Mouse (Mus musculus): ENCODE results near the gene Exosc1.
"Not testable (repeated sequence)": the region's sequence is repeated elsewhere in the genome, so short reads cannot be mapped to it uniquely, and the experiment has no call there.

The Exosc1 gene

DNA sequence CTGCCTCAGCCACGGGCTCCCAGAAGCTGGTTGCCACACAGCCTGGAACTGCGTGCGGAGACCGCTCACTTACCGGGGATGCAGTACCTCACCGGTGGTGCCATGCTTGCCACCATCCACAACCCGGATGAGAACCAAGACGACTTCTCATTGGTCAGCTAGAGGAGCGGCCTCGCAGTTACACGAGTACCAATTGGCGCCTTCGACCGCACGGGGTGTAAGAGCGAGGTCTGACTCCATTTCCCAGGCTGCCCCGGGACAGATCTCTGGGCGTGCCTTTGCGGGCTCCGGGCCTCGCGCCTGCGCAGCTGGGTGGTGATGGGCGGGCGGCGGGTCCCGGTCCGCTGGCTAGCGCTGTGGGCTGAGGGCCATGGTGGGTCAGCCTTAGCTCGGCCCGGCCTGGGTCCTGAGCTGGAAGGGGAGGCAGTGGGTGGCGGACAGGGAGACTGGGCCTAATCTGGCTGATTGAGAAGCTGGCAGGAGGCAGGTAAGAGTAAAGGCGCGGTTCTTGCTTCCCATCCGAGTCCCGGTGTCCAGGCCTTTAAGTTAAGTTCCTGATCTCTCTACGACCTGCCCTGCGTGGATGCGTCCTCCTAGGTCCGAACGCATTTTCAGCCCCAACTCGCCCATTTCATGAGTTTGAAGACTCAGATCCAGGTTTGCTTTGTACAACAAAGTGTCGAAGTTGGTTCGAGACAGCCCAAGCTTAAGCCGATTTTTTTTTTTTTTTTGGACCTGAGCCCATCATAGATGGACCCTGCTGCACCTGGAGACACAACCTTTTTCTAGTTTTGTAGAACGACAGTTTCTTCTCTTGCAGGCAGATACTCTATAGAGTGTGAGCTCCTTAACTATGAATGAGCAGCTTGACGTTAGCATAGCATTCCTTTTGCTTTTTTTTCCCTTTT, at the start of gene Exosc1, which contains the start of gene Zdhhc16:
Gene Exosc1 (minus strand): TSS at position 245 of the 908 bp plus-strand sequence.
Gene Zdhhc16 (plus strand): TSS at position 302 of the 908 bp plus-strand sequence.
- DNase-seq (ENCODE audit: extremely low spot score), result peak; percentile 99

DNA sequence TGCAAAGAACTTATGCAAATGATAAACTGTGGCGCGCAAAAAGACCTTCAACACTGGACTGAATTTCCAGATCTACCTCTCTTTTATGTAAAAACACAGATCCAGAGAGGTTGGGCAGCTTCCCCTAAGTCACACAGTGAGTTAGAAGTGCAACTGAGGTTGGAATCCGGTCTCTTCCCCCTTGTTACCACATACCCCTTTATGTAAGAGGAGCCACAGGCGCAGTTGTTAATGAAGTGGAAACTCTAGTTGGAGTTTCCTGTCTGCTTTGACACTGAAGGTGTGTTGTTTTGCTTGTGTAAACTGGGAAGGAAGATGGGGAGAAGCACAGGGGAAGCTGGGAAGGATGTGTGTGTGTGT, 49.5 kb upstream of the Exosc1 start:
- DNase-seq (ENCODE audit: extremely low spot score), result no peak

DNA sequence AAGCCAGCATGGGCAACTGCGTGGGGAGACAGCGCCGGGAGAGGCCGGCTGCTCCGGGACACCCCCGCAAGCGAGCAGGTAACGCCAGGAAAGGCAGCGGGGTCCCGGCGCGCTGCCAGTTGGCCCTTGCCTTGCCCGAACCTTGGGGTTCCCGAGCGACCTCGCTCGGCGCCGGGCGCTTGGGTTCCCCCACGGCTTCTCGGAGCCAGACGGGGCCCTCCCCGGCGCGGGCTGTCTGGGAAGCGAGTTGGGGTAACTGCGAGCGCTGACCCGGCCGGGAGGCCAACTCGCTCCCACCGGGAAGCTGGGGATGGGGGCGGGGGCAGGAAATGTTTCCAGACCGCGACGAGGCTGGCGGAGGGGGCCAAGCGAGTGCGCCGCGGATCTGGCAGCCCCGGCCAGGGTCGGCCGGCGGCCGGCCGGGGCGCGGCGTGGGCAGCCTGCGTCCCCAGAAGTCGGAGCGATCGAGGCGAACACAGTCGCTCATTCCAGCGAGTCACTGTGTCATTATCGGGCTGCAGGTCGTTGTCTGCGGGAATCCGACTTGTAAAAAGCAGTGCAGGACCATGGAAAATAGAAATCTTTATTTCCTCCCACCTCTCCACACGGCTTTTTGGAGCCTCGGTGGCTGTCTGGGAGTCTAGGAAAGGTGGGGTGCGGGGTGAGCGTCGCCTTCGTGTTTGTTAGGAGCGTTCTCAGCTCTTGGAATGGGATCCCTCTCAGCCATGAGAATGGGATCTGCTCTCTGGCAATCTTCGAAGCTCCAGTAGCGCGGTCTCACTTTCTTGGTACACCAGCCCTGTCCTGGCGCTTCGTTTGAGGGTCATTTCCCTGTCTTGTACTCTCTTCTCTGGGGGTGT, 48.9 kb upstream of the Exosc1 start:
- peak; percentile 52 for DNase-seq (ENCODE audit: extremely low spot score)

DNA sequence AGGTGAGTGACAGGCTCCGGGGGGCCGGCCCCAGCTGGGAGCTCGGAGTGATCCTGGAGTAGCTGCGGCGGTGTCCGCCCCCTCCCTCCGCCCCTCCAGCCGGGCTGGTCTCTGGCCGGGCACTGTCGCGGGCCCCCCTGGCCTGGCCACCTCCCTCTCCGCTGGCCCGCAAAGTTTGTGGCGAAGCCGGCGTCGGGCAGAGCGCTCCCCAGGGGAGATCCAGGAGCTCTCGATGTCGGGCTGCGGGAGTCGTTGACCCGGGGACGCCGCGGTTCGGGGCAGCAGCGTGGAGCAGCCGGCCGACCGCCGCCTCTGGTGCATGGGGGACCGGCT, 48.3 kb upstream of the Exosc1 start, which contains the start of gene Ubtd1:
Gene Ubtd1 (plus strand): TSS at position 169 of the 333 bp plus-strand sequence.
- no peak for DNase-seq (ENCODE audit: extremely low spot score)

DNA sequence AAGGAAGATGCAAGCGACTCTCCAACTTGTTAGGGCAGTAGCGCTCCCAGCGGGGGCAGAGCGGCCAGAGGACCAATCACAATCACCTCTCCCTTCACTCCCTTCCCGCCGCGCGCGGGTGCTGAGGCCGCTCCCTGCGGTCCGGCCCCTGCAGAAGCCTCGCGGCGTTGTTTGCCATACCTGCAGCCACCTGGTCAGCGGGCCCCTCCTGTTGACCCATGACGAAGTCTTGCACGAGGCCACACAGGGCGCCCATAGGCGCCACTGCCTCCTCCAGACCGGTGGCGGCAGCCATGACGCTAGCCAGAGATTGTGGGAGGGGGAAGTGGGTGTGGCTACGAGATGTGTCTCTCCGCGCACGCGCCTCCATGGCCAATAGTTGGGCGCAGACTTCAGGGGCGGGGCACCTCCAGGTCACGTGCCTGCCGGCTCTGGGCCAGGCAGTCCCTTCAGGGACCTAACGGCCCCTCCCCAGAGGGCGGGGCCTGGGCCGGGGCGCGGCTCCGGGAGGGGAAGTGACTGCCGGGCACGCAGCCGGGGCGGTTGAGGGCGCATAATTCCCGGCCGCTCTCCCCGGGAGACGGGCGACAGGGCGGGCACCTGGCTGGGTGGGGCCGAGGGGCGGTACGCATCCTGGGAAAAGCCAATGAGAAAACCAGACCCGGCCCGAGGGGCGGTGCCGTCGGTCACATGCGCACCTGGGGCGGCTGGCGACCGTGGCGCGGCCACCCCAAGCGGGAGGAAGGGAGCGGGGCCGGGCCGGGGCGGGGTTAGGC, 47.8 kb upstream of the Exosc1 start, which contains the start of gene Mms19:
Gene Mms19 (minus strand): TSS at position 339 of the 776 bp plus-strand sequence.
- peak; percentile 99 for DNase-seq (ENCODE audit: extremely low spot score)

DNA sequence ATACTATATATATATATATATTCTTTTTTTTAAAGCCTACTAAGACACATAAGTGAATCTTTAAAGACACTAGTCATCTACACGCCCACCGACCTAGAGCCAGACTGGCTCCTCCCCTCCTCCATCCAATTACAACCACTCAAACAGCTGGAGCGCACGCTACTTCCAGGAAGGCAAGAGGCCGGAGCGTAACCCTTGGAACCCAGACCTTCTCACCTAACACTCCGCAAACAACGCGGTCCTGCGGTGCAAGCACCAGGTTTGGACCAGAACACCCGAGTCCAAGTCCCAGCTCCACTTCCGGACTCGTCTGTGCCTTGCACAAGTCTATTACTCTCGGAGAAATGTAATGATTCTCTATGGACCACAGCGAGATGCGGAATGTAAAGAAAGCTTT, 47.2 kb upstream of the Exosc1 start:
- DNase-seq (ENCODE audit: extremely low spot score), result no peak

DNA sequence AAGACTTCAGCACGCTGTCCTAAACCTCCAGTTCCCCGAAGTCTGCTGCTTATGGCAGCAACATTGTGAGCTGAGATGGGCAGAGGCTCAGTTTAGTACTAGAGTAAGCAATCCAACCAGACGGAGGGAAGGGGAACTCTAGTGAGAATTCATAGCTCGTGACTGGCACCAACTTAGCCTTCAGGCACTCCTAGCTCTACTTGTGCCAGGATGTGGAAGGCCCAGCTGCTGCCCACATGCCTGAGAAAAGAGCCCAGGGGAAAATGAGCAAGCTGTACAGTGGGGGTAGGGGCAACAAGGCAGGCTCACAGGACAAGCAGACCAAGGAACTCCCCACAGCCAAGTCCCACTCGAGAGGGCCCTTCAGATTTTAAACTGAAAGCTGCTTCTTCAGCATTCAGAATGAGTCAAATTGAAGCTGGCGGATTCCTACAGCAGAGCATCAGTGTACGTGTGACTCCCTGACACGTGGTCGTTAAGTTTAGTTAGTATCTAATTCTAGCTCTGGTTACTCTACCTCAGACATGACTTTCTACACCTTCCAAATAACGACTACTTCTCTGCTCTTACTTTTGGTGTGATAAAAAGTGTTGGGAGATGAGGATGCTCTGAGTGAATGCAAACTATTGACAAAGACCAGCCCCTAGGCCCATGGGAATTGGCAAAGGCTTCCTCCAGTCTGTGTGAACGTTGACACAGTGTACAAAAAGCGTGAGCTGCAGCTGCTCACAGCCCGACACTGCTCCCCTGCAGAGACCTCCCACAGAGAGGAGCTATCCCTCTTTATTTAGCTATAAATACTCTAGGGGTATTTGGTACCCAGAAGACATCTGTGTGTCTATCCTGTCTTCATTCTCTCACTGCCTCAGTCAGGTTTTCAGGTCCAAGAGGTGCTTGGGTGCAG, 40.9 kb upstream of the Exosc1 start:
- no peak for DNase-seq (ENCODE audit: extremely low spot score)

DNA sequence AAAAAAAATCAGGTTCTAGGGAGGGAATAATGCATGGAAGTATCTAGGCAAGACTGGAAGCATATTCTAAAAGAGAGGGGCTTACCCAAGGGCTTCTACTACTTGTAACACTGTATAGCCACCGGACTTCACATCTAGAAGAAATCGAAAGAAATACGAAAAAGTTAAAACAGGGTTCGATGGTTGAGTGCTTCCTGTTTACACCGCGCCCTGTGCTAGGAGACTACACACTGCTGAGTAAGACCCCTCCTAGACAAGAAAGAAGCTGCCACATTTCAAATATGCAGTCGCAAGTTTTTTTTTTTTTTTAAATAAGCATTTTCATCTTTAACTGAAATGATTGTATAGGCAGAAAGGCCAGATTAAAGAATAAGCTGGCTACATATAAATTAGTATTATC, 36.4 kb upstream of the Exosc1 start:
- no peak for DNase-seq (ENCODE audit: extremely low spot score)

DNA sequence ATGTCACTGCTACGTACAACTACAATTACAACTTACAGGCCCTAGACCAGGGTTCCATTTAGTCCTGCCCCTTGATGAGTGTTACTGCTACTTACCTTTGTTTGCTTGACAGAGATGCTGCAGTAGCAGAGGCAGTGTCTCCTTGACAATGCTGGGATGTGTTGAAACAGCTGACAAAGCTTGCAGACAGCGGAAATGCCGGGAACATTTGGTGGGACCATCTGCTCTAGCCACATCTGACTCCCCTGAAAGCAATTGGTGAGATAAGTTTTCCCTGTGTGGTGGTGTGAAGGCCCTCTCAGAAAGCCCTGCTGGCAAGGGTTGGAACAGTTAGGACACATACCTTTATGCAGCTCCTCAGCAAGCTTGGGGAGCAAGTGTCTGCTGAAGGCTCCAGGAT, 20.4 kb upstream of the Exosc1 start:
- DNase-seq (ENCODE audit: extremely low spot score), result no peak

DNA sequence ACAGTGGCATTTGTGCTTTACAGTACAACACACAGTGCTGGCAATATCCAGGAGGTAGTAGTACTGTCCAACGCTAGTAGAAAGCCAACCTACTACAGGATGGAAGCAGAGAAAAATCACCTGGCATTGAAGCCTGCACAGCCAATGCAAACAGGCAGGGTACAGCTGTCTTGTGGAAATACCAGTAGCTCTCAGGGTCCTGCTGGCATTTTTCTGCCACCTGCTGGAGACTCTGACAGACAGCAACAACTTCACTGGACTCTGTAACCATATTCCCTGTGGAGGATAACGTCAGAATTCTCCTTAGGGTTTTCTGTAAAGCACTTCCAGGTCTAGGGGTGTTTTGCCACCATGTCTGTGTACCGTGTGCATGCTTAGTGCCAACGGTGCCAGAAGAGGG, 19.1 kb upstream of the Exosc1 start:
- no peak for DNase-seq (ENCODE audit: extremely low spot score)

DNA sequence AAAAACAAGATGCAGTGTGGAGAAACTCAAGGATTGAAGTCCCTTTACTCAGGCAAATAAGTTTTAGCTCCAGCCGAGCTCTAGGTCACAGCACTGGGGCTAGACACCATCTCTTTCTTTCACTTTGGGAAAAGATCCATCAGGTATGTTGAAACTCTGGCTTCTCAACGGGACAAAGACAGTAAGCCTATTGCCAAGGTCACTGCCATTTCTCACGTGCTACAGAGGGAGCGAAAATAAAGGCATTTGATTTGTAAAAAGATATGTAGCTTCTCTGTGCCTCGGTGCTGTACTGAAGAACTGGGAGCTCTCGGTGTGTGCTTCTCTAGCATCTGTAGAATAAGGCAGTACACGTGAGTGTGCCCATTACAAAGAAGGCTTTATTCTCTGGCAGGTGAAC, 10.6 kb upstream of the Exosc1 start:
- no peak for DNase-seq (ENCODE audit: extremely low spot score)

DNA sequence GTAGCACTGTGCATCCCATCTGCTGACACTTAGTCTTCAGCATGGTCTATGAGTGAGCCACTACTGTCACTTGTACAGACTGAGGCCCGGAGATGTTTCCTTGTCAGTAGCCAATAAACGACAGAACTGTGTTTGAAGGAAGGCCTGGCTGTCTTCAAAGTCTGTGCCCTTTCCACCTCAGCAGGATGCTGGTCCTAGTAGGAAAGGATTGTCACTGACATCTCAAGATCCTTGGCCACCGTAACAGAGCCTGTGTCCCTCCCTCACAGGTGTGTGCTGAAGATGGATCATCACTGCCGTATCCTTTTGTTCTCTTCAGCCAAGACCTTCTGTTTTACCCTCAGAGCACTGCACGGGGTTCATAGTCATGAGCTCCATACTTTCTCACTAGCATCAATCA, 5.3 kb upstream of the Exosc1 start:
- no peak for DNase-seq (ENCODE audit: extremely low spot score)

DNA sequence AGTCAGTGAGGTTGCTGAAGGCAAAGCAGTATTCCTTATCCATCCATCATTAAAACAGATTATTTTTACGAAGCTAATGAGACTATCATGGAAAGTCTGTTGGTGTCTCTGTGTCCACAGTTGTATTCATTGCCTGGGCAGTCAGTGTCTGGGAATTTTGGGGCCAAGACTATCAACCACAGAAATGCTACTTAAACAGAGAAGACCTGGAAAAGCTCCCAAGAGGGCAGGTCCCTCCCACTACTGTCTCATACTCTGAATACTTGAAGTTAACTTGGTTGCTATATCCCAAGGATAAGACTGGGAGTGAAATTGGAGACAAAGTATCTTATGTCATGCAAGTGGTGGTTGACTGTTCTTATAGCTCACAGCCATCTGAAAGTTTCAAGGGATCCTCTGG, 2.7 kb upstream of the Exosc1 start:
- no peak for DNase-seq (ENCODE audit: extremely low spot score)

DNA sequence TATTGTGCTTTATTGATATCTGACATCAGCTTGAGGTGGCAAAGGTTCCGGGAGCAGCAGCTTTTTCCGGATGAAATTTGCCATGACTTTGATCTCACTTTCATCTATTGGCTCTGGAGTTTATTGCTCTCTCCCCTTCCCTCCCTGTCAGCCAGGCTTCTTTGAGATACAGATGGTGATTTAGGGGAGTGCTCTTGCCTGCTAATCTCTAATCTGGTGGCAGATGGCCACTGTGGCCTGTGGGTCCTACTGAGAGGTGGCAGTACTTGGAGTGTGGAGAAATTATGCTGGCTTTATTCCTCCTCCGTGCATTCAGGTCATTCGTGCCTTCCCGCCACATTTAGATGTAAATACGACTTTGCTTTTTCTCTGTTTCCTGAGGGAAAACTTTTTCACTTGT, 901 bp upstream of the Exosc1 start:
- no peak for DNase-seq (ENCODE audit: extremely low spot score)

DNA sequence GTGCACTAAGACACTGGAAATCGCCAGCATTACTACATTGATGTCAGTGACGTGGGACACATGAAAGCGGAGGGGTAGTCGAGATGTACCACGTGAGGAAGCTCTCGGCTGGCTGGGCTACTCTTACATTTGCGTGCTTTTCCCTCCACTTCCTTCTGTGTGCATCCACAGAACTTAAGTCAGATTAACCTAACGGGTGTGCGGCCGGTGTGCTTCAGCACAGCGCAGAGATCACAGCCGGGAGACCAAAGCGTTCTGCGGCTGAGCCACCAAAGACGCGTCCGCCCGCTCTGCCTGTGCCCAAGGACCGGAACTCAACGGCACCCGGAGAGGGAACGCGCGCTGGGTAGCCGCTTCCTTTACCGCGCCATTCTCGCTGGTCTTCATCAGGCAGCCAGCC, 537 bp downstream of the Exosc1 start:
- DNase-seq (ENCODE audit: extremely low spot score), result no peak

DNA sequence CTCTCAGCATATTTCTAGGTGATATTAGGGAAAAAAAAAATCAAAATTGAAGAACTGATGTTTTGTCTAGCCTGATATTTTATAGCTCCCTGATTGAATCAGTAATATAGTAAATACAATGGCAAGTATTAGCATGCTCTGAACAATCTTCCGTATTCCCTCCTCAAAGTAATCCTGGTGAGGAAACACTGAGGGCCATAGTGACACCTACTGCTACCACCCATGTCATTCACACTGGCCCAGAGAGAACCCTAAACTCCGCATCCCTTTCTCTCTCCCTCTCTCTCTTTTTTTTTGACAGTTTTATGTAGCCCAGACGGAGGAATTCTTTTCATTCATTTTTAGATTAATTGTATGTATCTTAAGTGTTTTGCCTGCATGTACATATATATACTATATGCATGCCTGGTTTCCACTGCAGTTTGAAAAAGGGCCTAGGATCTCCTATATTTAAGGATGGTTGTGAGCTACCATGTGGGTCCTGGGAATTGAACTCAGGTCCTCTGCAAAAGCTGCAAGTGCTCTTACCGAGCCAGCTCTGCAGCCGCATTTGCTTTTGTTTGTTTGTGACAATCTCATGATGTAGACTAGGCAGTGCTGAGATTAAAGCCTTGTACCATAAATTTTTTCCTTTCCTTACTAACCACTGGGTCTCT, 12.7 kb downstream of the Exosc1 start:
- no peak for DNase-seq (ENCODE audit: extremely low spot score)

DNA sequence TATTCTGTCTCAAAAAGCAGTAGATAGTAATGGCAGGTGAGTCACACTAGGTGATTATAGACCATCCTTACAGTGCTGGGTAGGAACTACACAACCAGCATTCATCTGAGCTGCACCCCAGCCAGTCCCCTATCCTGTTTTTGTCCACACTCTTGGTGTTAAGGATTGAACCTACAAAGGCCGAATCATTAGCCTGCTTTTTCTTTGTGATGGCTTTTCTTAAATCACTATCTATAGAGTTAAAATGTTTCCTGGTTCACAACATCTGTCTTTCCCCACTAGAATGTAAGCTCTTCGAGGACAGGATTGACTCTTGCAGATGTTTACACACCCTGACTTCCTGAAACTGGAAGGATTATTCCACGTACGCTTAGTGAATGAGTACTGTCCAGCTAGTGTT, 13.8 kb downstream of the Exosc1 start:
- DNase-seq (ENCODE audit: extremely low spot score), result no peak

DNA sequence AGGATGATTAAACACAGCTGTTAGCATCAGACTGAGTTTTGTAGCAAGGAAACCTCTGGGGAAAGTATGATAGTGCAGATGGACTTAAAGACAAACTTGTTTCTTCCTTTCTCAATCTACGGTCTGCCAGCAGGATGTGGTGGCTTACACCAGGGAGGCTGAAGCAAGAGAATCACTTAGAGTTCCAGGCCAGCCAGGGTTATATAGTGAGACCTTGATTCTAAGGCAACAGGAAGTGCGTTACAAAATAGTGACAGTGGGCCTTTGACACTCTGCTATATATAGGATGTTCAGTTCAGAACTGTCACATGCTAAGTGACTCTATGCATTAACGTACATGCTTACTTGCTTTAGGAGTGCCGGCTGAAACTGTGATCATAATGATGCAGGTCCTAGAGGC, 16.4 kb downstream of the Exosc1 start:
- no peak for DNase-seq (ENCODE audit: extremely low spot score)

DNA sequence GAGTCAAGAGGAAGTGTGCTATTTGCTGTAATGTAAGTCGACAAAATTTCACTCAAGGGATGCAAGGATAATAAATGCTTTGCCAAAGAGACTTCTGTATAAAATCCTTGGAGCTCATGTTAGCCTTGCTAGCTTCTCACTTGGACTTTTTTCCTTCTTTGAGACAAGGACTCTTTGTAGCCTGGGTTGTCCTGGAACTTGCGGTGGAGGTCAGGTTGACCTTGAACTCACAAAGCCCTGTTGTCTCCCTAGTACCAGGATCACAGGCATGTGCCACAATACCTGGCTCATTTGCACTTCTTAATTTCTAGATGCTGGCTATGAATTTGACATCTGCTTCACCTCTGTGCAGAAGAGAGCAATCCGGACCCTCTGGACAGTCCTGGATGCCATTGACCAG, 17.9 kb downstream of the Exosc1 start:
- DNase-seq (ENCODE audit: extremely low spot score), result no peak

DNA sequence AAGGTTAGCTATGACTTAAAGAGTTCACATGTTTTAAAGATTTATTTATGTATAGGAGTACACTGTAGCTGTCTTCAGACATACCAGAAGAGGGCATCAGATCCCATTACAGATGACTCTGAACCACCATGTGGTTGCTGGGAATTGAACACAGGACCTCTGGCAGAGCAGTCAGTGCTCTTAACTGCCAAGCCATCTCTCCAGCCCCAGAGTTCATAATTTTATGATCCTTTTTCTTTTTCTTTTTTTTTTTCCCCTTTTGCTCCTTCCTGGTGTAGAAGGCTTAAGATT, 18.7 kb downstream of the Exosc1 start:
- not testable (repeated sequence) for DNase-seq (ENCODE audit: extremely low spot score)

All from embryo, embryonic 9.5 days (tissue).